Mouse (Mus musculus): Measurements from ENCODE around the gene Sugp2. TPM values are rescaled to one million over a fixed set of nuclear protein-coding genes. Genes with fewer than 3 reads are reported as not detected.

Gene Sugp2
- polyA plus RNA-seq, 2 experiments from 2014 or later: 18.7 to 23.3 TPM

DNA sequence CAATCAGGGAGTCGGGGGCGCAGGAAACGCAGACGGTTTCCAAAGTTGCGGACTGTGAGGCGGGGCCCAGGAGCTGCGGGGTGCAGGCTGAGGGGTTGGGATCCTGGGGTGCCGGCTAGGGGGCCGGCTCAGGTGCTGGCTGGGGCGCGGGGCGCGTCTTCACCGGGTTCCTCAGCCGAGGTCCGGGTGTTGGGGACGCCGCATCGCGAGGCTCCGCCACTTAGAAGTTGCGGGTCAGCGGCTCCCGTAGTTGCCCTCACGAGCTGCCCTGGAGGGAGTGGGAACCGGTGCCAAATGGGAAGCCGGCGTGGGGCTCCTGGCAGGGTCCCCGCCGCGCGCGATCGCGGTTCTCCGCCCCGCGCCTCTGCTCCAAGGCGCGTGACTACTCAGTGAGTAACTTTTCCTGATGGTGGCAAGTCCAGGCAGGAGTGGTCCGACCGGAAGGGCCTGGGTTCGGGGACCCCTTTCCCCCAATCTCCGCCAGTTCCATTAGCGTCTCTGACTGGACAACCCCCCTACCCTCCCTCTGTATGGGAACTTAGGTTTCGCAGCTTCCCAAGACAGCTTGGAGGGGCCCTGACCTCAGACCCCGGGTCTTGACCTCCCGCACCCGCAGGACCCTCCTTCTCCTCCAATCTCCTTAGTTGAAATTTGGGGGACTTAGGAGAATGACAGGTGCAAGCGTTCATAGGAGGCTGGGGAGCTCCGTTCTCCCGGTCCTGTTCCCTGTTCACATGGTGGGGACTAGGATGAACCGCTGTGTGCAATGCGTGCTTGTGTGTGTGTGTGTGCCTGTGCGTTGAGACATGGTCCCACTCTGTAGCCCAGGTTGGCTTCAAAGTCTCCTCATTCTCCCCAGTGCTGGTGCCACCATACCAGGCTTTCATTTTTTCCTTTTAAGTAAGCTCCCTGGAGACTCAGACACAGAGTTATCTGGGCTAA, 49.4 kb downstream of the Sugp2 start:
- peak; percentile 19 for ATAC-seq

DNA sequence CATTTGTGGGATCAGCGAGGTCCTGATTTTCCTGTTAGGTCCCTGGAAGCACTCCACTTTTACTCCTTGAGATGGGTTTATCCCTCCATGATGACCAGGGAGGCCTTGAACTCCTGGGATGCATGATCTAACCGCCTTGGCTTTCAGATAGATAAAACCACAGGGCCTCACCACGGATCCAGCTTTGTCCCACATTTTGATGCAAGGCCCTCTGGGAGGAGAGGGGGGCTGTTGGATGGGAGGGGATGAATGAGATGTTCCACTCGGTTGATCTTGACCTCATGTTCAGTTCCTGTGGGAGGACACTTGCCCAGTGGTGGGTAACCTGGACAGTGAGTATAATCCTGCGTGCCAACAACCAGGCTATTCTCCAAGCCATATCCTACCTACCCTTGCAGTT, 50.4 kb downstream of the Sugp2 start:
- ATAC-seq: no peak

DNA sequence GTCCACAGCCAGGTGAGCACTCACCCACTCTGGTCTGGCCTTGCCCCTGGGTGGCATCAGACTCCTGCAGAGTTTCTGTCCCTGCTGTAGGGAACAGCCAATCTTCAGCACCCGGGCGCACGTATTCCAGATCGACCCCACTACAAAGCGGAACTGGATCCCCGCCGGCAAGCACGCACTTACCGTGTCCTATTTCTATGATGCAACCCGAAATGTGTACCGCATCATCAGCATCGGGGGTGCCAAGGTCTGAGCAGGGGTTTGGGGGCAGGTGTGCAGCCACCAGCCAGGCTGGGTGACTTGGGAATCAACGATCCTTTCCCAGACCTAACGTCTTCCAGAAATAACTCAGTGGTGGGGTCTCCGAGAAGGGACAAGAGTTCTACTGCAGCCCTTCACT, 51.3 kb downstream of the Sugp2 start:
- no peak for ATAC-seq

DNA sequence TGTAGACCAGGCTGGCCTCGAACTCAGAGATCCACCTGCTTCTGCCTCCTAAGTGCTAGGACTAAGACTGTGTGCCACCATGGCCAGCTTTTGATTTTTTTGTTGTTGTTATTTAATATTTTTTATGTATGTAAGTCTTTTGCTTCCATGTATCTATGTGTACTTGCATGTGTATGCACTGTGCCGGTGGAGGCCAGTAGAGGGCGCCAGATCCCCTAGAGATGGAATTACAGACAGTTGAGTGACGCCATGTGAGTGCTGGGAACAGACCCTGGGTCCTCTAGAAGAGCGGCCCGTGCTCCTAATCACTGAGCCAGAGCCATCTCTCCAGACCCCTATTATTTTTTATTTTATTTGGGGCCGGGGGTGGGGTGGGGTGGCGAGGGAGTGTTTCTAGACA, 52.7 kb downstream of the Sugp2 start:
- no peak for ATAC-seq

DNA sequence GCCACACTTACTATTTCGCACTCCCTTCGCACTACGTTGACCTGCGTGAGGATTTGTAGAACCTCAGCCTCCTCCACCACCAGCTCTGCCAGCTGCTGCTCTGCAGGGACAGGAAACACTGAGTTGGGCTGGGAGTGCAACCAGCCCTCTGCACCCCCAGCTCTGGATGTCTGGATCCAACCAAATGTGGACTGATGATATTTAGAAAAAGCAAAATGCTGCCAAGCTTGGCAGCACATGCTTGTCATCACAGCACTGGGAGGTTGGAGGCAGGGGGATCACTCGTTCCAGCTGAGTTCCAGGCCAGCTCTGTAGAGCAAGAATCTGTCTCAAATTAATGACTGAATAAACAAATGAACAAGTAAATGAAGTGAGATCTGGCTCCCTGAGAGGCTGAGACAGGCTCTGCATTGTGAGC, 60.0 kb downstream of the Sugp2 start:
- no peak for ATAC-seq

DNA sequence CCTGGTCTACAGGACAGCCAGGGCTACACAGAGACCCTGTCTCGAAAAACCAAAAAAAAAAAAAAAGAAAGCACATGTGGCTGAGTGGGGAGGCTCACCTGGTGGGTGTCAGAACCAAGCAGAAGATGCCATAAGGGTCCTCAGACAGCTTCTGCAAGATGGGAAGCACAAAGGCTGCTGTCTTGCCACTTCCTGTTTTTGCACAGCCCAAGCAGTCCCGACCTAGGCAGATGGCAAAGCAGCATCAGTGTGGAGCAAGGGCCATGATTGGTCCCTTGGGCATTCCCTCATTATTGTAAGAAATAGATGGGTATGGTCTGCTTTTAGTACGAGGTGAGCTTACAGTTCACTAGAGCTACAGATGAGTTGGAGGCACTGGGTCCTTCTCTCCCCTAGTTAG, 66.9 kb downstream of the Sugp2 start:
- ATAC-seq: no peak

DNA sequence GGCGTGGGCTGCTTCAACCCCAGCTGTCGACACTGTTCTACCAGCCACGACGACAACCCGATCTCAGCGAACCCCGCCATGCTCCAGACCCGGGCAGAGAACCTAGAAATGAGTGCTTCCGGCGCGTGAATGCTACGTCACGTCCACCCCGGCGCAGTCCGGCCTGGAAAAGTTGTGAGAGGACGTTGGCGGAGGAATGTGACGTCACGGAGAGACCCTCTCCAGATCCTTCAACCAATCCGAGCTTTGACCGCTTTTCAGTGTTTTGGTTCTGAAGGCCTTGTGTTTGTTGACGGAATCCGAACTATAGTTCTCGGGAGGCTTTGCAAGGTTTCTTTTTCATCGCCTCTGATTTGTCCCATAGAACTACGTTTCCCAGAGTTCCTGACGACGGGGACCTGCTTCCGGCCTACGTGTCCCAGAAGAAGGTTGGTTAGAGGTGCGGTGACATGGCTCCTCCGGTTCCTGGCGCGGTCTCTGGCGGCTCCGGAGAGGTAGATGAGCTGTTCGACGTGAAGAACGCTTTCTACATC, 68.4 kb downstream of the Sugp2 start, which contains the start of the genes Ddx49 and Cope:
Gene Ddx49 (minus strand): TSS at position 132 of the 533 bp plus-strand sequence.
Gene Cope (plus strand): TSS at position 161 of the 533 bp plus-strand sequence.
- ATAC-seq: peak; percentile 81

DNA sequence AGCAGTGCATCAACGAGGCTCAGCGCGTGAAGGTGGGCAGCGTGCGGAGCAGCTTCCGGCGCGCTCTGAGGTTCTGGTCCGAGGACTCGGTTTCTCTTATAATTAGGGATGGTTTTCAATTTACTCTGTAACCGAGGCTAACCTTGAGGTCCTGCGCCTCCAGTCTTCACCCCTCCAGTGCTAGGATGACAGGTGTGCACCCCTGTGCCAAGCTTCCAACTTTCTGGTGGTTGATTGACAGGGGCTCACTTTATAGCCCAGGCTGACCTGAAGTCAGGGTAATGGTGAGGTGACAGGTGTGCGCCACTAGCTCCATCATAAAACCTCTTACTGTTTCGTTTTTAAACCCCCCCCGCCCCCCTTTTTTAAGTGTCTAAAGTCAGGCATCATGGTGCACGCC, 68.9 kb downstream of the Sugp2 start:
- no peak for ATAC-seq

DNA sequence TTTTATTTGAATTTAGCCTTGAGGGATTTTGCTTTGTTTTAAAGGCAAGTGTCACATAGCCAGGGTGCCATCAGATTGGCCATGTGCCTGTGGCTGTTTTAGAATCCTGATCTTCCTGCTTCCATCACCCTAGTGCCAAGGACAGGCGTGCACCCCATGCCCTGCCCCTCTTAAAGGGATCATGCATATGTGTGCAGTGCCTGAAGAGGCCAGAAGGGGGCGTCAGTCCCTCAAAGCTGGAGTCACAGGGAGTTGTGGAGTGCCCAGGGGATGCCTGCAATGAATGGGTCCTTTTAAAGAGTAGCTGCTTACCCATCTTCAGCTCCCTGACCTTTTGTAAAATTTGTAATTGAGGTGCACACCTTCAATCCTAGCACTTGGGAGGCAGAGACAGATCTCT, 75.3 kb downstream of the Sugp2 start:
- ATAC-seq: no peak

DNA sequence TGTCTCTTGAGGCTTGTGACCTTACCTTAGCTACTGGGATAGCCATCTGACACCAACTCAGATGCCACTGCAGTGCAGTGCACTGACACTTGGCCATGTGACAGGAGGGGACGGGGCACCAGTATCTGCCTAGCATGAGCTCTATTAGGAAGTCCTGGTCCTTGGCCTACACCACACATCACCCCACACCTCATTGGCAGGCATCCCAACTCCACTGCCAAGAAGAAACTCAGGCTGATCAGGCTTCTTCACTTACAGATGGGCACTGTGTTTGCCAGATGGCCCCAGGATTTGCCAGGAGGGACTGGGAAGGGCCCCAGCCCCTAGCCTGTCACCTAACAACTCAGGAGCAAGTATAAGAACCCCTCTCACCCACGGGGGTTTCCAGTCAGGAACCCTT, 79.4 kb downstream of the Sugp2 start:
- no peak for ATAC-seq

DNA sequence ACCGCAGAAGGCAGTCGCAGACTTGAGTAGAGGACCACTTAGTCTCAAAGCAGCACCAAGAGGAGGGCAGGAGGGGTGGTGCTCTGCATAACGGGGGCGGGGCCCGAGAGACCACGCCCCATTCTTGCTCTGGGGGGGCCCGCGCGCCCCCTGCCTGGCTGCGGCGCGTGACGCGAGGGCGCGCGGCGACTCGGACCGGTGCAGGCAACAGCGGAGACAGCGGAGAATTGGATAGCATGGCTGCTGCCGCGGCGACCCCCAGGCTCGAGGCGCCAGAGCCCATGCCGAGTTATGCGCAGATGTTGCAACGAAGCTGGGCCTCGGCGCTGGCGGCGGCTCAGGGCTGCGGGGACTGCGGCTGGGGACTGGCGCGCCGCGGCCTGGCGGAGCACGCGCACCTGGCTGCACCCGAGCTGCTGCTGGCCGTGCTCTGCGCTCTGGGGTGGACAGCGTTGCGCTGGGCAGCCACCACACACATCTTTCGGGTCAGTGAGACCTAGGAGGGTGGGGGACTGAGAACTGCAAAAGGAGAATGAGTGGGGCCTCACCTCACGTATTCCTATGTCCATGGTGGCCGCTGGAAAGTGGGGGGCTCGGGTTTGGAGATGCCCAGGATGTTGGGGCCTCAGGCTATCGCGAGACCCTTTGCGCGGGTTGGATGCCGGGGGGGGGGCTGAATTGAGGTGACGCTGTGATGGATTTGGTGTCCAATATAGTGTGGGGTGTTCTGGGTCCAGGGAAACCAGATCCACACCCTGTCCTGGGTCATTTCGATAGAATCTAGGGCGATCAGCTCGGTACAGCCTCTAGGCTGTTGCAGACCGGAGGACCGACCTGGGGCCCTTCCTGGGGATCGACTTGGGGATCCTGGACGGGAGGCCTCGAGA, 81.8 kb downstream of the Sugp2 start, which contains the start of gene Cers1:
Gene Cers1 (plus strand): TSS at position 152 of the 887 bp plus-strand sequence.
- no peak for ATAC-seq

DNA sequence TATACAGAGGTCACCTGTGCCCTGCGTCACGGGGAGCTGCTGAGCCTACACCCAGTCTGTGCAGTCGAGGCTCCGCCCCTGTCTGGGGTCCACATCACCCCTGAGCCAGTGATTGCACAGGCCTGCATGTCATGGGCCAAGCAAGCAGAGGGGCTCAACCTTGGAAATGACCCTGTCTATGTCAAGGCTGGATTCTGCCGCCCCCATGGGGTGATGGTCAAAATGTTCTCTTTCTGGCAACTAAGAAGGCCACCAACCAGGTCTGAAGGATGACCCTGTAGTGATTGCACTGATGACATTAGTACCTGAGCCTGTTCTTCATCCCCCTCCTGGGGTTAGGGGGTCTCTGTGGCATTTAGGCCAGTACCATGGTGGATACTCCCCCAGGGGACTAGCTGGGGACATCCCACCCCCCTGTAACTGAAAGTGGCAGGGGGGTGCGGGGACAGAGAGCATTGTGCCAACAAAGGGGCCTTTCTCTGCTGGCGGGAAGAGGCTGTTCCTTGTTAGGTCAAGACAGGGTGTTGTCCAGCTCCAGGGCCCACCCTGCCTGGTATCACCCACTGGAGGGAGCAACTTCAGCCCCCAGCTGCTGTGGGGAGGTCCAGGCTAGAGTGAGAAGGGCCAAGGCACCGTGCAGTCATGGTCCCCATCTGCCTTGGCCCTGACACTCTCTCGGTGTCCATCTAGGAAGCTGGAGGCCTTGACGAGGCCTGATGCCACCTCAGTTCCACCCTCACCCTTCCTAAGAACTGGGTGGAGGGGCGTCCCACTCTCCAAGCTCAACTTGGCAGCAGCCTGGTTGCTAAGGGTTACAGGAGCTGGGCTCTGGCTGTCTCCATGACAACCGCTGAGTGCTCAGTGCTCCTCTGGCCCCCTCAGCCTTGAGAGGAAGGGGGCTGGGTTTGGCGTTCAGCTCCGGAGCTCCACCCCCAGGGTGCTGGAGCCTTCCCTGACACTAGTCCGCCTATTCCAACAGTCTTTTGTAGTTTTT, 82.8 kb downstream of the Sugp2 start:
- ATAC-seq: no peak

DNA sequence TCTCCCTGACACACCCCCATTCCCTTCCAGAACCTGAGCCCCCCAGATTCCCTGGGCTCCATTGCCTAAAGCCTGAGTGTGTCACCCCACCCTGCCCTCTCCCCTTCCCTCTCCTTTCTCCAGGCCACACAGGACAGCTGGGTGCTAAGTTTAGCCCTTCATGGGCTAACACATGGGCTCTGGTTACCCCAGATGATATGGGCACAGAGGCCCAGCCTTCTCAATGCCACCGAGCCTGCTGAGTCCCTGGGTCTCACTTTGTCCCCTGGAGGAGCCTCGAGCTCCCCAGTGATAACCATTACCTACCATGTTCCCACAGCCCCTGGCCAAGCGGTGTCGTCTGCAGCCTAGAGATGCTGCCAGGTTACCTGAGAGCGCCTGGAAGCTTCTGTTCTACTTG, 83.8 kb downstream of the Sugp2 start:
- ATAC-seq: no peak

DNA sequence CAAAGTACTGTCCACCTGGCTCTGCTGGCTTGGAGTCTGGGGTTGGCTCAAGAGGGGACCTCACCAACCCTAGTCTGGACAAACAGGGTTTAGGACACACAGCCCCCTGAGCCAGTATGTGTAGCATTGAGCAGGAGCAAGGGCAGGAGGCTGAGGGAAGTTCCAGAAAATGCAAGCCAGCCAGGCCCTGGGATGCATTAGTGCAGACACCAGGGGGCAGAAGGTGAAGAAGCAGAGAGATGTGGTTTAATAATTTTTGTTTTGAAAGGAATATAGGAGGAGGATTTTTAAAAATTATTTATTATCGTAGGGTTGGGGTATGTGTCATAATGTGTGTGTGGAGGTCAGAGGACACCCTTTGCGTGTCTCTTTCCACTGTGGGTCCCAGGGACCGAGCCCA, 89.7 kb downstream of the Sugp2 start:
- ATAC-seq: no peak

DNA sequence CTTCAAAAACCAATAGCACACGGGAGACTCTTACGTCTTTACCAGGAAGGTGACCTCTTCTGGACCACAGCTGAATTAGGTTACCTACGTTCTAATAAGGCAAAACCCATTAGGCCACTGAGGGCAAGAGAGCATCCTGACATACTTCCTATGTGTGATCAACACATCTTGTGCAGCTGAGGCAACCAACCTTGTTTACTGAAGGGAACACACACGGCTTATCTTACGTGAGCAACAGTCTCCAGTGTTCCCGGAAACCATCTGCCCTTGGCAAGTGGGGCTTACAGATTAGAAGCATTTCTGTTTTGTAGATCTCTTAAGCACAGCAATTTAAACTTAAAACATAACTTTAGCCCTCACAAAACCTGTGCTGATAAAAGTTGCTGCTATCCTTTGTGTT, 93.5 kb downstream of the Sugp2 start:
- ATAC-seq: no peak

DNA sequence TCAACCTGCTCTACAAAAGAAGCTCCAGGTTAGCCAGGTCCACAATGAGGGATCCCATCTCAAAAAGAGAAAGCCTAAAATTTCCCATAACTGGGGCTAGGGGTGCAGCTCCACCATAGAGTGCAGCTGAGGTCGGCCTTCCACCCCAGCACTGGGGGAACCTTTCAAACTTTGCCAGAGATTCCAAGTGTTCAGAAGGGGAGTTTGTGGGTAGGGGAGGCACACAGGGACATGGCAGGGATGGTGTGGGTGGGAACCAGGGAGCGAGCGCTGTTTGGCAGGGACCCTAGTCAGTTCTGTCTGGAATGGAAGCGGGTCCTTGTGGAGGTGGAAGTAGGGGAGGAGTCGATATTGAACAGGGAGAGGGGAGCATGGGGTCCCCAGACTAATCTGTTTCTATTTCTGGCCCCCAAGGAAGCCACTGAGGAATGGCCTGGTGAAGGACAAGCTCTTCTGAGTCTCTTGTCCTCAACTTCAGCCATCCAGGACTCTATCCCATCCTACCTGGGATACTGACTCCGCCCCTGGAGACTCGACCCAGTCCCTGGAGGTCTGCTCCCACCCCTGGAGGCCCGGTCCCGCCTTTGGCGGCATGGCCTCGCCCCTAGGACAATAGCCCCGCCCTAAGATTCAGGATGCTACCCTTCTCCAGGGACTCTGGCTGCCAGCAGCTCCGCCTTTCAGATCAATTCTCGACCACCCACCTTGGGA, 95.3 kb downstream of the Sugp2 start, which contains the start of gene Gdf1:
Gene Gdf1 (plus strand): TSS at position 694 of the 711 bp plus-strand sequence.
- ATAC-seq: no peak

Measured in activated CD4-positive, CD25-positive, alpha-beta regulatory T cell, adult 4 months (primary cell).